Mouse (Mus musculus) mouse embryonic stem cell (cell line): Measurements from ENCODE around the gene Ddrgk1.

Experiments
- in situ Hi-C, 2 experiments: fragments of 300-500 bp; cut with MboI; formaldehyde crosslinking; loops; 1 replicate in 1 of 2; 3 replicates in 1 of 2; pipeline ENCODE4 v1.14.3; 2019 to 2020; ENCODE audit warnings: low sequenced_read_pairs in 2 of 2, low pct_unique_long_range_greater_than_20kb in 1 of 2, mixed read lengths in 1 of 2; ENCODE audit not compliant: unreplicated experiment in 1 of 2

Gene Ddrgk1

DNA sequence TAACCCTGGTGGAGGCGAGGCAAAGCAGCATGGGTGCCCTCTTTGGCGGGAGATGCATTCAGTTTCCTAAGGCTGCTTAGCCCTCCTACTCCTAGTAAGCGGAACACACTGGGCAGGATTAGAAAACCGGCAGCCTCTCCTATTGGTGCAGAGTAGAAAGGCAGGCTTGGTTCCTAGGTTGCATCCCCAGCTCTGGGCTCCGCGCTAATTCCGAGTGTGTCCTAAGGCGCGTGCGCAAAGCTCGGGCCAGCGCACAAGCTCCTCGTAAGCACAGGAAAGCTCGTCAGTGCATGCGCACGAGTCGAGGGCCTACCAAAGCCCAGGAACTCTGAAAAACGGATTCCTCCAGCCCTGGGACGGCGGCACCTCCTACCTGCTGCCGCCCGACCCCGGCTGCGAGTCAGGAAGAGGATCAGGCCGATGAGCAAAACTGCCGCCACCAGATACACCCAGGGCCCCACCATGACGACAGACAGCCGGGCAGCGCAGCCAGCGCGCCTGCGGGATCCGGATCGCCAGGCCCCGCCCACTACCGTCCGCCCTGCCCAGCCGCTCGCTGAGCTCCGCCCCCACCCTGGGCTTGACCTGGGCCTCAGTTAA, at the start of gene Ddrgk1:
Gene Ddrgk1 (minus strand): TSS at position 558 of the 600 bp plus-strand sequence.
- in situ Hi-C loops: no loop called here

DNA sequence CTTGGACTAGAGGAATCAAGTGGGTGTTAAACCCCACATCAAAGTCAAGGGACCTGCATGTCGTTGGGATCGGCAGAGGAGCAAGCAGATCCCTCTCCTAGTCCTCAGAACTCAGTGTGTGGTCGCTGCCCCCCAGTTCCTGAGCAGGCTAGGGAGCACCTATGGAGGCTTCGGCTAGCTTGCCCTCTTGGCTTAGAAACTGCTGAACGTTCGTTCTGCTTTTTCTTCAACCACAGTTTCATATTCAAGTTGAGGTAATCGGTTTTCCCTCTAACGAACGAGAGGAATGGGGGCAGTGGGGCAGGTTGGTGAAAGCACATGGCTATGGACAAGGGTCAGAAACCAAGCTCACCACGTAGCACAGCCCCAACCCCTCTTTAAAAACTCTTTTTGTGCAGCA, 42.6 kb upstream of the Ddrgk1 start:
- in situ Hi-C loops: no loop called here

DNA sequence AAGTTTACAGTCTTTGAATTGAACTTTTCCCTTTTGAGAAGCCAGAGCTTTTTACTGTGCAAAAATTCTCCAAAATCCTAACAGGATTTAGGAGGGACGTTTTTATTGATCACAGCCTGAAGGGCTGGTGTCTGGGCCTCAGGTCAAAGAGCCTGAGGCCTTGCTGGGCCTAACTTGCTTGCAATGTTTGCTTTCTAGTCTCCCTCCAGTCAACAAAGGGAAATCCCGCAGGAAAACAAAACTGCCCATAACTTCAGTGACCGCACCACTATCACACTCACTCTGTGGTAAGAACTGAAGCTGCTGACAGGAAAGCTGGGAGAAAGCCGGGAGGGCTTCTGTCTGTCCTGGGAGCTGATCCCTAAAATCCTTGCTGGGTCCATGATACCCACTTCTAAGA, 42.1 kb upstream of the Ddrgk1 start:
- in situ Hi-C loops: no loop called here

DNA sequence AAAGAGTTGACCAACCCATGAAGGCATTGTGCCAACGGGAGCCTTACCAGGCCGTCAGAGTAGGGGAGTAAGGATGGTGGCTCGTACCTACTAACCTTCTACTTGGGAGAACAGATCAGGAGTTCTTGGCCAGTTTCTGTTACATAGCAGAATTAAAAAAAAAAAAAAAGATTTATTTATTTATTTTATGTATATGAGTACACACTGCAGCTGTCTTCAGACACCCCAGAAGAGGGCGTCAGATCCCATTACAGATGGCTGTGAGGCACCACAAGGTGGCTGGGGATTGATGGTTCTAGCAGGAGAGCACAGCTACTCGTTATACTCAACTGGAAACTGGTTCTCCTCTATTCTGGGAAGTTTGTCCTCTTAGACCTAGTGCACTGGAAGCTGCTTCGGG, 40.7 kb upstream of the Ddrgk1 start:
- in situ Hi-C loops: no loop called here

DNA sequence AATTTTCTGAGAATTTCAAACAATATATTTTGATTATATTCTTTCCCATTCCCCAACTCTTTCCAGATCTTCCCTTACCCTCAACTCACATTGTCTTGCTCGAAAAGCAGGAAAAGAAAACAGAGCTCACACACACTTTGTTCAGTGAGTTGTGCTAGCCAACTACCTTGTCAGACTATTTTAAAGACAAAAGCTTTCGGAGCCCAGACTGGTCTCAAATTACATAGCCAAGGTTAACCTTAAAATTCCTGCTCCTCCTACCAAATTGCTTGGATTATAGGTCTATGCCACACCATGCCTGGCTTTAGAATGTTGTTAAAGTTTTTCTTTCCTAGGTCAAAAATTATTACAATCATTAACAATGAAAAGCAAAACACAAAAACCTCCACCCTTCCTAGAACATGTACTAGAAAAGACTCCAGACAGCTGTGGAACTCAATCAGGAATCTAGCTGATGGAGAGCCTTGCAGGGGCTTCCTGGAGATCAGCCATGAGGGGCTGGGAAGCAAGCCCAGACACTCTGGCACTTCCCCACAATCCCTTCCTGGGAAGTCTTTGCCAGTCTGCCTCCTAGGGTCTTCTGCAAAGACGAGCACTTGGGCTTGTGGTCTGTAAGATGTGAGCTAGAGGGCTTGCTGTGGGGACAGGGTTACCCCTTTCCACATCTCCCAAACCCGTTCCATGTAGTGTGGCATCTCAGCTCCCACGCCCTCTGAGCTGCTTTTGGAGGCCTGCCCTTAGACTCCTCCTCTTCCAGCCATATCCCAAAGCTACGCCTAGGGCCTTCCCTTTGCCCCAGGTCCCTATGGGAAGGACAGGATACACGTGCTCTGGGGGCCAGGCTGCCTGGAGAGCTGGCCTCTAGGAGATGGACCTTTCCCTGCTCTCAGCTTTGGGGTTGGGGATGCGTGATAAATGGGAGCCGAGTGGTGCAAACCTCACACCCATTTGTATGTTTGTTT, 39.9 kb upstream of the Ddrgk1 start:
- in situ Hi-C loops: no loop called here

DNA sequence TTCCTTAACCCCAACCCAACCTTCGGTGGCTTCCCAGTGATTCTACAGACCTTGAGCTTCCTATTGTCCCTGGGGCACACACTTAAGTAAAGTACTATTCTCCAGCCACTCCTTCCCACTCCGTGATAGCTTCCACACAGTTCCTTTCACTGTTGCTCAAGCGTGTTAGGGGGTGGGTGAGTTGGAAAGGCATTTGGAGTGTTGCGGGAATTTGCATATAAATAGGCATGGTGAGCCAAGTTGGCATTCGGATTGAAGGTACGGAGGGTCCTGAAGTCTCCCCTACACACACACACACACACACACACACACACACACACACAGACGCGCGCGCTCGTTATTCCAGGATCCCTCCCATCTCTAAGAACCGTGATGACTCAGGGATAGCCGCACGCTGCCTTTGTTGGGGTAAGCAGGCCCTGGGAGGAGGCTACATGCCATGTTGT, 33.4 kb upstream of the Ddrgk1 start:
- in situ Hi-C loops: no loop called here

DNA sequence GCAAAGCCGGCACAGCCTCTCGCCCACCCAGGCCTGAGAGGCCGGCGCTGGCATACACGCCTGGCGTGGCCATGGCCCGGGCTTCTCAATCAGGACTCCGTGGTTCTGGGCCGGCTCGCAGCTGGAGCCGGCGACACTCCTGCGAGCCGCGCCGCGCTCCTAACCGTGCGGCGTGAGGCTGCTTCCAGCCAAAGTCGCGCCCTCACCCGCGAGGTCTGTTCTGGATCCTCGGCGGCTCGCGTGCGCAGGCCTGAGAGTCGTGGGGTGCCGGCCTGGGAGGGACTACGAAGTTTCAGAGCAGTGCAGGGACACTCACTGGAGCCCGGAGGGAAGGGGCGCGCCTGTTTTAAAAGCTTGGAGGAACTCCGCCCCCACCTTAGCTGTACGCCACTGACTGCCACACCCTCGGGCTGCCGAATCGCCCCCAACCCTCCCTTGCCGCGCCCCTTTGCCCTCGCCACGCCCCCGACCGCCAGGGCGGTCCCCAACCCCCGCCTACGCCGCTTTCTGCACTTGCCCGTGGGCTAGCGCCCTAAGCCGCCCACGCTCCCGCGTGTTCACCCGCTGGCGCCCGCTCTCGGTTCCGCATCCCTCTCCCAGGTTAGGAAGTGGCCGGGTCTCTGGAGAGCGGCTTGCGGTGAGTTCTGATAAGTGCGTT, 32.8 kb upstream of the Ddrgk1 start, which contains the start of gene Slc4a11:
Gene Slc4a11 (minus strand): TSS at position 367 of the 658 bp plus-strand sequence.
- in situ Hi-C loops: no loop called here

DNA sequence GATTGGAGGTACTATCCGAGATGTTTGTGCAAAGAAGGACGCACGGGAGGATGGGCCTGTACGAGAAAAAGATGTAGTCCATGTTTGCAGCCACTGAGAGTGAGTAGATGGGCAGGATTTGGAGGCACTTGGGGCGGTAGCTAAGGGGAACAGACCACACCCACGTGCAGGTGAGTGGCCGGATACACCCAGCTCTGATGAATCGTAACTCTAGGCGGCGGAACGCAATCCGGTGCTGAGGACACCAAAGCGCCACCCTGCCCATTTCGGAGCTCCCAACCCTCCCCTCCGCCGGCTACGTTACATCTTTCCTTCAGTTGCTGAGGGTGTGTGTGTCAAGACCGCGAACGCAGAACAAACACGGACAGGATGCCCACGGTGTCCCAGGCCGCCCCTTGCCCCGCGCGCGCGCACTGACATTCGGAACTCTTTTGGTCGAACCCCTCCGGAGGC, 32.3 kb upstream of the Ddrgk1 start:
- in situ Hi-C loops: no loop called here

DNA sequence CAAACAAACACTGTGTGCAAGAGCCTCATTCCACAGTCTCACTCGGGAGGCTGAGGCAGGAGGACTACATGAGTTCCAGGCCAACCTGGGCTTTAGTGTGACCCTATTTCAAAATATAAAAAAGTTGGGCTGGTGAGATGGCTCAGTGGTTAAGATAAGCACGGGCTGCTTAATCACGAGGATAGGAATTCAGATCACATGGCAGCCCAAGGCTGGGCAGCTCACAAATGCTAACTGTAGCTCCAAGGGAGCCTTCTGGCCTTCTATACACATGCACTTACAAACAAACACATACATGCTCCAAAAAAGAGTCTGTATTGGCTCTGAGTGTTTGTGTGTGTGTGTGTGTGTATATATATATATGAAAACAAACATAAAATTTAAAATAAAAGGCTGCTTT, 29.1 kb upstream of the Ddrgk1 start:
- in situ Hi-C loops: no loop called here

DNA sequence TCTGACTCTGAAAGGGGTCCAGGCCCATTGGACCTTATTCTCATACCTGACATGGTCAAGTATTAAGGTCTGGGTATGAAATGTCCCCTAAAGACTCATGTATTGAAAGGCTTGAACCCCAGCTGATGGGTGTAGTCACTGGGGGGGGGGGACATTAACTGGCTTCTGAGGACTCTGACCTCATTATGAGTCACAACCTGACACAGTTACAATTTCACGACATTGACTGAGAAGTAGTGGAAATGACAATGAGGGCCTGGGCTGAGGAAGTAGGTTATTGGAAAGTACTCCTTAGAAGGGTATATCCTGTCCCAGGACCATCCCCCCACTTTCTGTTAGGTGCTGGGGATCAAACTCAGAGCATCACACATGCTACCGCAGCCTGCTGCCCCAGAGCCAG, 24.6 kb upstream of the Ddrgk1 start:
- in situ Hi-C loops: no loop called here

DNA sequence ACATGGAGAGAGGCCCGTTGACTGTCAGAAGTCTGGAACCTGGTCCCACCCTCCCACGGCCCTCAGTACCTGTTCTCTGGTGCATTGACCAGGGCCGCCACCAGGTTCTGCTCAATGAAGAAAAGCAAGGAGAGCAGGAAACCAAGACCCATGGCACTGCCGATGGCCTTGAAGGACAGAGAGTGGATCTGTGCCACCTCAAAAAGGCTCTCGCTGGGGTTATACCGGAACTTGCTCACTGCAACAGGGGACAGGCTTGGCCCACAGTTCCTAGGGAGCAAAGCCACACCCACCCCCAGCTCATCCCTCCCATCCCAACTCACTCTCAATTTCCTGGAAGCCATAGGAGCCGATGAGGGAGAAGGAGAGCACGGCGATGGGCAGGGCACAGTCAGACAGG, 21.0 kb upstream of the Ddrgk1 start:
- in situ Hi-C loops: no loop called here

DNA sequence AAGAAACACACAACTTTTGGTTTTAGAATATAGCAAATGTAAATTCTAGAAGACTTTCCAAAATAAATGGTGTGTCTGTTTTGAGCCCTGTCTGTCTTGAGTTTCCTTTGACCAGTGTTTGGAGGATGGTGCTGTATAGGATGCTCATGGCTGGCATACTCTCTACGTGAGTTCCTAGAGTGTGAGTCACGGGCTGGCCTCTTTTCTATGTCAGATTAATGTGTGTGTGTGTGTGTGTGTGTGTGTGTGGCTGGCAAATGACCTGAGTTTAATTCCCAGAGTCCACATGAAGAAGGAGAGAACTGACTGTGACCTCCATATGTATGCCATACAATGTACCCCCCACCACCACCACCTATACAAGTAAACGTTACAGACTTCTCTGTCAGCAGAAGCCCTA, 17.1 kb upstream of the Ddrgk1 start:
- in situ Hi-C loops: no loop called here

DNA sequence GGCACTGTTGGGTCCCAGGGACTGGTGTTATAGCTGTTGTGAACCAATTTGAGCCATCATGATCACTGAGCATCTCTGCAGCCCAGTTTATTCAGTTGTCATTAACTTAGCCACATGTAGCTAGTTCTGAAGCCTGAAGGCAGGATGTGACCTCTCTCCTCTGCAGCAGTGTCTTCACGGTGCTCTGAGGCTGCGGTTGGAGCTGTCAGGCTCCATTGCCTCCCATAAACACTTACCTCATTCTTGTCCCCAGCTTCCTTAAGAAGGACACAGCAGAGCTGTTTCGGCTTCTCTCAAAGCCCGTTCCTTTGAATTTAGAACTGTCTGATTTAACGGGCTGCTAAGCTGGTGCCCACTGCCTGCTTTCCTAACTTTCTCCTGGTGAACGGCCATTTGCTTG, 15.4 kb upstream of the Ddrgk1 start:
- in situ Hi-C loops: no loop called here

DNA sequence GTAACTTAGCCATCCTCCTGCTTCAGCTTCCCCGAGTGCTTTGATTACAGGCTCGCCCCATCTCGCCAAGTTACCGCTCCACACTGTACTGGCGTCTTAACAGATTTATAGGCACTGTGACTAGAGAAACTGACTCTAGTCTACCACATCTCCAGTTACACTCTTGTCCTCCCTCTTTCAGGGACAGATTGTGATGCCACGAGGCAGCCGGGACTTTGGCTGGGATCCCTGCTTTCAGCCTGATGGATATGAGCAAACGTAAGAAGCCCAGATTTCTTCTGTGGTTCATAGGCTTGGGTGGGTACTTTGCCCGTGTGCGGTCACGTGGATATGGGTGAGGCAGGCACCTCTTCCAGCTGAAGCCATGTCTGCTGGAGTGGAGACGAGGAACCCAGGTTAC, 14.7 kb upstream of the Ddrgk1 start:
- in situ Hi-C loops: no loop called here

DNA sequence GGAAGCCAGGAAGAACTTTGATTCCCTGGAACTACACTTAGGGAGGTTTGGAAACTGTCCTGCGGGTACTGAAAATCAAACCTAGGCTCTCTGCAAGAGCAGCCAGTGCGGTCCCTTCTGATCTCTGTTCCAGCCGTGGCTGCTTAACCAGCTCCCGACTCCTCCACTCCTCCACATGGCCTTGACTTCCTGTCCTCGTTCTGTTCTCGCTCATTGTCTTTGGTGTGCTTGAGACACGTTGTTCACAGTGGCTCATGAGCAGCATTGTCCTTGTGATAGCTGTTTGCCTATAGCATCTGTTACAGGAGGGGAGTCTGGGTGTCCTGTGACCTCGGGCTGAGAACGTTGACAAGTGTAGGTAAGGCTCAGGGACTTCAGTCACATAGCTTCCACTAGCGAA, 12.8 kb upstream of the Ddrgk1 start:
- in situ Hi-C loops: no loop called here

DNA sequence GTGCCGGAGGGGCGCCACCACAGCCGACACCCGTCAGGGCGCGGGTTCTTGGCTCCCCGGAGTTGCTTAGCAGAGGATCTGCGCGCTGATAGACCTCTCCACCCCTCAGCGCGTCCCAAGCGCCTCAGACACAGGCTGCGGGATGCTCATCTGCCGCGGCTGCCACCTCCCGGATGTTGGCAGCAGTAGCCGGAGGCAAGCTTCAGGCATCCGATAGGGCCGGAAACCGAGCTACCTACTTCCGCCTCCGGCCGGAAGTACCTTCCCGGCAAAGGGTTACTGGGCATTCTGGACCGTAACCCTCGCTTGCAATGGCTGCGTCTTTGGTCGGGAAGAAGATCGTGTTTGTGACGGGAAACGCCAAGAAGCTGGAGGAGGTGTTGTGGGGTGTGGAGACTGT, 3.1 kb upstream of the Ddrgk1 start, which contains the start of gene Itpa:
Gene Itpa (plus strand): TSS at position 52 of the 400 bp plus-strand sequence.
- in situ Hi-C loops: no loop called here

DNA sequence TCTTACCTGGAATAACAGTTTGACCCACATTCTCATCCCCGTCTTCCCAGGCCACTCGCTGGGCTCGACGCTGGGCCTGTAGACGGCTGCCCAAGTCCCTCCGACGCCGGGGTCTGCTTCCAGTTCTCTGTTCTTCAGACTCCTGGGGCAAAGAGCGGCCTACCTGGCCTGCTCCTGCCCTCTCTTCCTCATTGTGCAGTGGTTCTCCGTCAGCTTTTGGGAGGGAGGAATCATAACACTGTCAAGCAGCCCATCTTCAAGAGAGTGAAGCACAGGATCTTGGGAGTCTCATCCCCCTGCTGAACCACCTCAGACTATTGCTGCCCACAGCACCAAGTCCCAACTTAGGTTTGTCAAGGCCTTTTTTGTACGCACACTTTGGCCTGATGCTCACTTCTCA, 1.1 kb downstream of the Ddrgk1 start:
- in situ Hi-C loops: no loop called here

DNA sequence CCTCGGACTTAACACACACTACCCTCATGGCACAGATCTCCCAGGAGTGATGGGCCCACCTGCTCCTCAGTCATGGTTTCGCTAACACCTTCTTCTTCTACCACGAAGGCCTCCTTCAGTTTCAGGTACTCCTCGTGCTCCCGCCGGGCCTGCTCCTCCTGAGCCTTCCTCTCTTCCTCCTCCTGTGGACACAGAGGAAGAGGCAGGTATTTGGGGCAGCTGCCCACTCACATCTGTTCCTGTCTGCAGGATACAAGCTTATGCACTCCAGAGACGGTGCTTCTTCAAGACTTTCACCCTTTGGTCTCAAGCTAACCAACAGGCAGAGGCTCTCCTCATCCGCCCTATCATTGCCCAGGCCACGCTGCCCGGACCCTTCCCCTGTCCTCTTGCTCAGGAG, 5.9 kb downstream of the Ddrgk1 start:
- in situ Hi-C loops: no loop called here

DNA sequence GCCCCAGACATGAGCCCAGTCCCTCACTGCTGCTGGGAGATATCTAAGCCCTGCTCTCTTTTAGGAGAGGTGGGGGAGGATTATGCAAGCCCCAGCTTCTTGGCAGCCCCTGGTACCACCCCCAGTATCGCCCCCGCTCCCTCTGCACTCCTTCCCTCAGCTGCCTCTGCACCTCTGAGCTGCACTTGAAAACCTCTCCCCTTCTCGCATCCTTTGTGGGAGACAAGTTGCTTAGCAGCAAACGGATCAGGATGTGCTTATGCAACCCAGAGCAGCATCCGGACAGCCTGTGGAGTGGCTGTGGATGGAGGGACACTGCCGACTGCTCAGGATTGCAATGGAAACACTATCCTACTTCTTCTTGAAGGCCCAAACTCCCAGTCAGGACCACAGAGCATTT, 6.9 kb downstream of the Ddrgk1 start:
- in situ Hi-C loops: no loop called here
